Mouse (Mus musculus) CH12.LX (cell line): ENCODE results near the gene Lekr1. TPM values are rescaled to one million over a fixed set of nuclear protein-coding genes. Genes with fewer than 3 reads are reported as not detected.

Source experiments
- DNase-seq: peaks from one replicate; pipeline ENCODE4 v3.0.0-alpha.2; 2013; ENCODE audit errors: extremely low read depth
- H3K27ac ChIP-seq: 2 replicates; pipeline ENCODE4 v1.5.1; 2012; ENCODE audit warnings: low read depth, mild to moderate bottlenecking, control low read depth, moderate library complexity; ENCODE audit not compliant: insufficient read depth
- H3K27me3 ChIP-seq: replicated peaks from 2 replicates; pipeline ENCODE3; 2012; ENCODE audit warnings: inconsistent platforms
- H3K36me3 ChIP-seq, 2 experiments: replicated peaks in 1 of 2; 2 replicates each; pipeline versions ENCODE3 to v1.6.1; 2012; ENCODE audit warnings: inconsistent platforms in 1 of 2, low read length in 1 of 2, mild to moderate bottlenecking in 1 of 2, mixed read lengths in 1 of 2, moderate library complexity in 1 of 2; ENCODE audit not compliant: control insufficient read depth in 1 of 2, insufficient read depth in 1 of 2
- H3K4me1 ChIP-seq, 2 experiments: 2 replicates each; pipeline ENCODE4 v1.6.1; 2012; ENCODE audit warnings: inconsistent platforms in 1 of 2, moderate library complexity in 1 of 2; ENCODE audit not compliant: insufficient read depth in 2 of 2, control insufficient read depth in 1 of 2
- H3K4me2 ChIP-seq: 2 replicates; pipeline ENCODE4 v1.6.1; 2012; ENCODE audit warnings: low read depth, mild to moderate bottlenecking, control low read depth; ENCODE audit not compliant: poor library complexity, insufficient read depth, severe bottlenecking
- H3K4me3 ChIP-seq, 3 experiments: fragments of 150-350 bp in 1 of 3; sonication (generic) in 1 of 3; replicated peaks in 1 of 3; 2 replicates each; pipeline versions ENCODE3 to v1.5.1; 2011 to 2012; ENCODE audit warnings: low read depth in 2 of 3, low read length in 2 of 3, mild to moderate bottlenecking in 2 of 3, moderate library complexity in 2 of 3, control low read depth in 1 of 3, improper control_type of control experiment in 1 of 3, inconsistent platforms in 1 of 3, mixed read lengths in 1 of 3; ENCODE audit not compliant: poor library complexity in 1 of 3
- H3K79me2 ChIP-seq: replicated peaks from 2 replicates; pipeline ENCODE4 v1.6.1; 2012; ENCODE audit warnings: mild to moderate bottlenecking, moderate library complexity; ENCODE audit not compliant: control insufficient read depth, poor library complexity, insufficient read depth, severe bottlenecking; ENCODE audit errors: extremely low read depth
- H3K9ac ChIP-seq: 2 replicates; pipeline ENCODE4 v1.6.1; 2012; ENCODE audit warnings: low read depth, mild to moderate bottlenecking, control low read depth, moderate library complexity; ENCODE audit not compliant: insufficient read depth
- H3K9me3 ChIP-seq: replicated peaks from 2 replicates; pipeline ENCODE3; 2012; ENCODE audit warnings: low read length, inconsistent platforms, mixed read lengths
- CHD1 ChIP-seq: IDR thresholded peaks from 2 replicates; pipeline ENCODE4 v1.6.1; 2012; ENCODE audit warnings: low read depth, low read length, improper control_type of control experiment, inconsistent platforms
- CHD2 ChIP-seq: IDR thresholded peaks from 2 replicates; pipeline ENCODE4 v1.6.1; 2011; ENCODE audit warnings: low read length, improper control_type of control experiment
- CTCF ChIP-seq, 2 experiments: IDR thresholded peaks in 1 of 2; conservative IDR thresholded peaks in 1 of 2; 2 replicates each; pipeline ENCODE4 v1.5.1; 2011 to 2012; ENCODE audit warnings: low read depth in 2 of 2, low read length in 2 of 2, improper control_type of control experiment in 1 of 2, inconsistent platforms in 1 of 2, mild to moderate bottlenecking in 1 of 2, moderate library complexity in 1 of 2
- E2F4 ChIP-seq: IDR thresholded peaks from 2 replicates; pipeline ENCODE4 v1.6.1; 2011; ENCODE audit warnings: low read depth, low read length, improper control_type of control experiment; ENCODE audit not compliant: insufficient replicate concordance
- ETS1 ChIP-seq: conservative IDR thresholded peaks from 2 replicates; pipeline ENCODE4 v1.6.1; 2012; ENCODE audit warnings: low read depth, mild to moderate bottlenecking, inconsistent platforms, low read length, improper control_type of control experiment, moderate library complexity
- GABPA ChIP-seq: IDR thresholded peaks from 2 replicates; pipeline ENCODE4 v1.6.1; 2012; ENCODE audit warnings: low read depth, low read length, improper control_type of control experiment, inconsistent platforms; ENCODE audit not compliant: insufficient replicate concordance
- JUND ChIP-seq: conservative IDR thresholded peaks from 2 replicates; pipeline ENCODE4 v1.6.1; 2011; ENCODE audit warnings: low read depth, low read length, improper control_type of control experiment
- MAFK ChIP-seq: IDR thresholded peaks from 2 replicates; pipeline ENCODE4 v1.6.1; 2011; ENCODE audit warnings: low read length, improper control_type of control experiment; ENCODE audit not compliant: insufficient replicate concordance
- MAZ ChIP-seq: IDR thresholded peaks from 2 replicates; pipeline ENCODE4 v1.6.1; 2012; ENCODE audit warnings: low read depth, mild to moderate bottlenecking, inconsistent platforms, low read length, improper control_type of control experiment, moderate library complexity
- MYC ChIP-seq: IDR thresholded peaks from 2 replicates; pipeline ENCODE4 v1.6.1; 2011; ENCODE audit warnings: low read depth, mild to moderate bottlenecking, improper control_type of control experiment, low read length
- NELFE ChIP-seq: IDR thresholded peaks from 2 replicates; pipeline ENCODE4 v1.6.1; 2011; ENCODE audit warnings: low read depth, low read length, improper control_type of control experiment
- POLR2A ChIP-seq: IDR thresholded peaks from 2 replicates; pipeline ENCODE4 v1.6.1; 2011; ENCODE audit warnings: low read depth, mild to moderate bottlenecking, improper control_type of control experiment, low read length
- RCOR1 ChIP-seq: conservative IDR thresholded peaks from 2 replicates; pipeline ENCODE4 v1.6.1; 2012; ENCODE audit warnings: low read depth, mild to moderate bottlenecking, inconsistent platforms, low read length, improper control_type of control experiment
- SIN3A ChIP-seq: IDR thresholded peaks from 2 replicates; pipeline ENCODE4 v1.6.1; 2012; ENCODE audit warnings: low read length, improper control_type of control experiment, inconsistent platforms
- SMC3 ChIP-seq: IDR thresholded peaks from 2 replicates; pipeline ENCODE4 v1.6.1; 2011; ENCODE audit warnings: low read depth, low read length, improper control_type of control experiment
- TBP ChIP-seq: conservative IDR thresholded peaks from 2 replicates; pipeline ENCODE4 v1.6.1; 2011; ENCODE audit warnings: low read depth, low read length, improper control_type of control experiment
- TCF12 ChIP-seq: IDR thresholded peaks from 2 replicates; pipeline ENCODE4 v1.6.1; 2014; ENCODE audit warnings: low read depth, mild to moderate bottlenecking, inconsistent platforms, low read length, improper control_type of control experiment
- UBTF ChIP-seq: IDR thresholded peaks from 2 replicates; pipeline ENCODE4 v1.6.1; 2012; ENCODE audit warnings: low read depth, mild to moderate bottlenecking, inconsistent platforms, low read length, improper control_type of control experiment, moderate library complexity
- USF2 ChIP-seq: conservative IDR thresholded peaks from 2 replicates; pipeline ENCODE4 v1.6.1; 2011; ENCODE audit warnings: low read depth, low read length, improper control_type of control experiment
- ZKSCAN1 ChIP-seq: IDR thresholded peaks from 2 replicates; pipeline ENCODE4 v1.6.1; 2012; ENCODE audit warnings: low read depth, inconsistent platforms, low read length, improper control_type of control experiment, borderline replicate concordance
- ZMIZ1 ChIP-seq: IDR thresholded peaks from 2 replicates; pipeline ENCODE4 v1.6.1; 2012; ENCODE audit warnings: low read depth, mild to moderate bottlenecking, inconsistent platforms, low read length, improper control_type of control experiment
- dilution Hi-C: fragments of 300-500 bp; cut with MboI; formaldehyde crosslinking; loops from 2 replicates; pipeline ENCODE4 v1.14.3; 2020; ENCODE audit warnings: low sequenced_read_pairs; ENCODE audit not compliant: extremely low pct_unique_long_range_greater_than_20kb, extremely low pct_ligation_motif_present
- in situ Hi-C: fragments of 300-500 bp; cut with MboI; formaldehyde crosslinking; loops from 3 replicates; pipeline ENCODE4 v1.14.3; 2019; ENCODE audit warnings: low sequenced_read_pairs, low pct_ligation_motif_present, low pct_unique_long_range_greater_than_20kb, mixed read lengths
- polyA plus RNA-seq: library from polyadenylated mRNA; unstranded; fragments of >175 nt; gene quantifications from 2 replicates; pipeline ENCODE4 v1.2.1, GENCODE M21; 2012; ENCODE audit warnings: low read depth; ENCODE audit not compliant: insufficient read length
- total RNA-seq, 2 experiments: library from RNA; depleted of rRNA; stranded (reverse); fragments of 300-350 nt in 1 of 2; fragments of >200 nt in 1 of 2; gene quantifications; 2 replicates each; pipeline ENCODE4 v1.2.3; 2012 to 2014

Gene Lekr1
- total and polyA plus RNA-seq, 3 experiments, result 0.17 to 1.4 (median 0.47) TPM

DNA sequence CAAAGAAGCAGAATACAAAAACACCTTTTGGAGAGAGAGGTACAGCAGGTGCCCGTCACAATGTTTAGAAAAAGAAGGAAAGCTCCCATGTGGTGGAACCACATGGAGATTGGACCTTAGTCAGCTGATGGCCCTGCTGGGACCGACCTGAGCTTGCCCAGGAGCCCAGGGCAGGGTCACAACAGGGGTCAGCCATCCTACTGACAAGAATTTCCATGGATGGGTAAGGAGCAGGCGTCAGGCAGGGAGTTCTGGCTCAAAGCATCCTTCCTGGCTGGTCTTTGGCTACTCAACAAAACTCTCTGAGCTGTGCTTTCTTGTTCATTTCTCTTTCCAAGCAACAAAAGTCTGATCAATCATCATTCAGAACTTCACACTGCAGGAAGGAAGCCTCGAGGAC lies 194.9 kb downstream of the Lekr1 start:
- no peak overlapping the region for H3K9ac ChIP-seq
- H3K36me3 ChIP-seq, result no peaks in the 10 kb centered on the region
- H3K4me3 ChIP-seq, result no peak overlapping the region
- no peak for DNase-seq
- H3K79me2 ChIP-seq, result no peaks in the 10 kb centered on the region
- dilution Hi-C loops, result no loop called here
- H3K4me2 ChIP-seq, result no peak overlapping the region
- peaks cover 7% of the 10 kb centered on the region for H3K9me3 ChIP-seq
- no peaks in the 10 kb centered on the region for H3K27me3 ChIP-seq
- no peak for TF ChIP-seq TCF12
- no peak for TF ChIP-seq NELFE
- no peak for TF ChIP-seq POLR2A
- no peak for TF ChIP-seq SMC3
- no peak for TF ChIP-seq MAFK
- TF ChIP-seq ZKSCAN1, result no peak
- no peak for TF ChIP-seq SIN3A
- no peak for TF ChIP-seq UBTF
- TF ChIP-seq USF2, result no peak
- no peak for TF ChIP-seq CTCF (conservative IDR thresholded peaks at IDR 0.05 in 1 of 2, IDR thresholded peaks at IDR 0.05 in 1 of 2; ENCODE audit: low read depth in 2 of 2, low read length in 2 of 2)
- TF ChIP-seq ZMIZ1, result no peak
- no peak for TF ChIP-seq E2F4
- TF ChIP-seq CHD1, result no peak
- TF ChIP-seq MAZ, result no peak
- H3K4me1 ChIP-seq, result peaks cover 2 to 12% of the 10 kb centered on the region in 2 experiments; a peak in 3 of 4 replicates
- in situ Hi-C loops, result loop anchor here (25.0 kb wide), 1 partner anchor 324 kb away; the partner anchor contains the start of gene Tiparp
- no peak overlapping the region for H3K27ac ChIP-seq

DNA sequence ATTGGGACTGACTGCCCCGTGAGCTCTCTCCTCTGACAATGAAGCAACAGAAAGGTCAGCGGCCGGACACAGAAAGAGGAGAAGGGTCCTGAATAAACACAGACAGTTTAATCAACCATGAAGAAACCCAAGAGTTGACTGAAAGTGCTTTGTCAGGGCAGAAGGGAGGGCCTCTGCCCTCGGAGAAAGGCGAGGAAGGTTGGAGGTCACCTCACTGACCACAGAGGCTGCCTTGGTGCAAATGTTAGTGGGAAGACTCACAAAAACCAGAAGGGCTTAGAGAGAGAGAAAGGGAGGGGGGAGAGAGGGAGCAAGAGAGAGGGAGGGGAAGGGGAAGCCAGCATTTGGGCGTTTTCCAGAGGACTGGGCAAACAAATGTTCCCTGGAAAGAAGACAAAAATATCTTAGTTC lies 195.4 kb downstream of the Lekr1 start:
- Histone ChIP-seq H3K9me3 (peaks cover 9% of the 10 kb centered on the region), H3K27me3 (no peaks in the 10 kb centered on the region), H3K27ac (no peak overlapping the region), H3K36me3 (no peaks in the 10 kb centered on the region), H3K4me1 (peaks cover 2 to 12% of the 10 kb centered on the region in 2 experiments; a peak in 3 of 4 replicates), H3K4me2 (no peak overlapping the region), H3K4me3 (no peak overlapping the region), H3K9ac (no peak overlapping the region), H3K79me2 (no peaks in the 10 kb centered on the region)
- DNase-seq, result no peak
- no peak for TF ChIP-seq MYC
- no peak for TF ChIP-seq CTCF (conservative IDR thresholded peaks at IDR 0.05 in 1 of 2, IDR thresholded peaks at IDR 0.05 in 1 of 2; ENCODE audit: low read depth in 2 of 2, low read length in 2 of 2)
- TF ChIP-seq CHD2, result no peak
- TF ChIP-seq NELFE, result no peak
- no peak for TF ChIP-seq JUND
- TF ChIP-seq ETS1, result no peak
- no peak for TF ChIP-seq UBTF
- no peak for TF ChIP-seq GABPA
- TF ChIP-seq TBP, result no peak
- no peak for TF ChIP-seq RCOR1
- dilution Hi-C loops, result no loop called here
- in situ Hi-C loops, result loop anchor here (25.0 kb wide), 1 partner anchor 324 kb away; the partner anchor contains the start of gene Tiparp
